Mouse (Mus musculus): ENCODE data around the gene Uhrf1.

- no peak for TF ChIP-seq CTCF (conservative IDR thresholded peaks at IDR 0.05; ENCODE audit: low read length)
- TF ChIP-seq NANOG (IDR thresholded peaks at IDR 0.05; ENCODE audit: borderline replicate concordance, low read length): no peak
Measured at GRCm38 (mm10) chr17:56273986-56274385, 29.1 kb upstream of the Uhrf1 start.
